ENCODE assay signal across 13 mouse cellular contexts in genomic region chrX:48432599-48433526, GRCm38 (mm10). TPM values are rescaled to one million over a fixed set of nuclear protein-coding genes. Genes with fewer than 3 reads are reported as not detected.
A peak's percentile ranks its signal among the peaks of the same experiment; 100 is the strongest.
DNase-seq lines count a peak whose midpoint lies in the region; ATAC-seq and TF ChIP-seq lines count a peak whose summit lies in the region.
"Had no signal": no experiment of that assay in that cellular context is flagged by ENCODE, and none has a peak within 500 bp of the region (broad histone marks: within the 10 kb centered on the region; RNA-seq: fewer than 3 reads in every experiment).

No protein-coding gene starts in this region.

- H3K4me1 ChIP-seq in spleen, adult 2 months (ENCODE audit: control insufficient read depth, insufficient read depth, insufficient read length), result peaks cover 34% of the 10 kb centered on the region
- peaks cover 23% of the 10 kb centered on the region for H3K4me1 ChIP-seq in intestine, embryonic 16.5 days (ENCODE audit: control insufficient read depth, insufficient read depth, low read length)
- H3K4me1 ChIP-seq in small intestine, adult 2 months (ENCODE audit: control insufficient read depth, insufficient read depth, insufficient read length, low read length), result peaks cover 40% of the 10 kb centered on the region
- H3K4me1 ChIP-seq: lung, embryonic 15.5 days had no signal

- H3K9ac ChIP-seq in intestine, embryonic 16.5 days (ENCODE audit: low read depth, low read length), result no peak overlapping the region
- H3K9ac ChIP-seq: lung, embryonic 15.5 days had no signal

- H3K9me3 ChIP-seq in intestine, embryonic 16.5 days (ENCODE audit: control insufficient read depth, low read length), result no peaks in the 10 kb centered on the region
- H3K9me3 ChIP-seq: lung, embryonic 15.5 days had no signal

- H3K4me2 ChIP-seq in intestine, embryonic 16.5 days (ENCODE audit: low read depth, low read length), result no peak overlapping the region
- H3K4me2 ChIP-seq: lung, embryonic 15.5 days; midbrain, embryonic 11.5 days had no signal

- WGBS in spleen, adult 2 months, result 38% methylated on average over 15 of the region's 15 CpGs
- WGBS in intestine, embryonic 16.5 days, result 62% methylated on average over 15 of the region's 15 CpGs
- 56% methylated on average over 15 of the region's 15 CpGs for WGBS in small intestine, adult 2 months

- ATAC-seq in intestine, embryonic 16.5 days, result peak; percentile 50

- TF ChIP-seq CTCF in spleen, adult 2 months (IDR thresholded peaks at IDR 0.05; ENCODE audit: extremely low read depth, insufficient read depth, insufficient read length, insufficient replicate concordance), result no peak
- no peak for TF ChIP-seq CTCF in small intestine, adult 2 months (IDR thresholded peaks at IDR 0.05; ENCODE audit: extremely low read depth, insufficient read length, insufficient replicate concordance, low read depth, low read length)

- no peak for DNase-seq in spleen, adult 2 months (ENCODE audit: low read depth in 1 of 2, low spot score in 2 of 2)
- DNase-seq in spleen, adult 12 weeks (ENCODE audit: low spot score), result no peak
- peak; percentile 68 for DNase-seq in R1 (ENCODE audit: low read depth, low spot score)
- no peak for DNase-seq in cerebellum, adult 18-20 months
- no peak for DNase-seq in adrenal gland, adult 8-10 months
- DNase-seq in ovary, adult 18-20 months (ENCODE audit: low spot score), result no peak
- DNase-seq: cerebellum, adult 11 months; gastrocnemius, postnatal 36 days had no signal

- peak overlapping the region; percentile 97 for H3K27ac ChIP-seq in spleen, adult 2 months (ENCODE audit: insufficient read depth, low read length)
- peak overlapping the region; percentile 54 for H3K27ac ChIP-seq in intestine, embryonic 16.5 days (ENCODE audit: low read length)
- H3K27ac ChIP-seq in small intestine, adult 2 months (ENCODE audit: insufficient read depth, low read depth, low read length), result peak overlapping the region; percentile 88
- H3K27ac ChIP-seq: lung, embryonic 15.5 days; stomach, postnatal 0 days had no signal

- H3K27me3 ChIP-seq in spleen, adult 2 months (ENCODE audit: control insufficient read depth, insufficient read depth, low read length), result no peaks in the 10 kb centered on the region
- H3K27me3 ChIP-seq in intestine, embryonic 16.5 days (replicated peaks; ENCODE audit: control insufficient read depth, insufficient read depth, low read length), result no peaks in the 10 kb centered on the region
- H3K27me3 ChIP-seq in small intestine, adult 2 months (ENCODE audit: control insufficient read depth, insufficient read depth, low read length), result no peaks in the 10 kb centered on the region
- H3K27me3 ChIP-seq: lung, embryonic 15.5 days had no signal

- TF ChIP-seq POLR2A in spleen, adult 2 months (IDR thresholded peaks at IDR 0.05; ENCODE audit: low read depth, low read length), result no peak
- no peak for TF ChIP-seq POLR2A in small intestine, adult 2 months (IDR thresholded peaks at IDR 0.05; ENCODE audit: low read depth, low read length)

- peak overlapping the region; percentile 71 for H3K4me3 ChIP-seq in spleen, adult 2 months (ENCODE audit: extremely low read depth, insufficient read depth, insufficient read length)
- no peak overlapping the region for H3K4me3 ChIP-seq in intestine, embryonic 16.5 days (ENCODE audit: low read length)
- peak overlapping the region; percentile 44 for H3K4me3 ChIP-seq in small intestine, adult 2 months (ENCODE audit: low read depth, low read length)
- H3K4me3 ChIP-seq: lung, embryonic 15.5 days had no signal

- H3K36me3 ChIP-seq in spleen, adult 2 months (ENCODE audit: control insufficient read depth, insufficient read depth, low read length), result no peaks in the 10 kb centered on the region
- no peaks in the 10 kb centered on the region for H3K36me3 ChIP-seq in intestine, embryonic 16.5 days (ENCODE audit: control insufficient read depth, insufficient read depth, low read length)
- H3K36me3 ChIP-seq in small intestine, adult 2 months (ENCODE audit: control insufficient read depth, insufficient read depth, low read length), result no peaks in the 10 kb centered on the region
- H3K36me3 ChIP-seq: lung, embryonic 15.5 days had no signal

RNA-seq across cellular contexts. Expression of gene Elf4, which starts 30.1 kb away (rescaled TPM):
- polyA plus RNA-seq in spleen, adult 2 months (2012; rRNA removed), result 42.0 and 46.3 TPM in 2 replicates
- polyA plus RNA-seq in intestine, embryonic 16.5 days (2015; fragmentation: Nextera tagmentation; extraction: Ambion mirVana), result 11.8 and 15.5 TPM in 2 replicates
- polyA plus RNA-seq in small intestine, adult 2 months (2012; rRNA removed), result 12.3 and 36.8 TPM in 2 replicates
- total RNA-seq in adrenal gland, adult 8-10 months (2022), result 10 to 100 TPM; 11.1 to 18.4 (median 13.9) TPM
